Mouse (Mus musculus) limb, embryonic 13.5 days (tissue): ENCODE data around the gene Uspl1. TPM values are rescaled to one million over a fixed set of nuclear protein-coding genes. Genes with fewer than 3 reads are reported as not detected.

Experiments used
- ATAC-seq: fragments of 200-750 bp; cut with Nextera tagmentation; 2 replicates; pipeline ENCODE4 v1.8.0; 2017; ENCODE audit warnings: low read depth, moderate number of reproducible peaks, moderate TSS enrichment; ENCODE audit not compliant: low FRiP score
- H3K27ac ChIP-seq: fragments of 300-500 bp; sonication (generic); 2 replicates; pipeline ENCODE4 v1.5.1; 2015; ENCODE audit warnings: inconsistent platforms, mild to moderate bottlenecking, moderate library complexity
- H3K27me3 ChIP-seq: fragments of 300-500 bp; sonication (generic); 2 replicates; pipeline ENCODE4 v1.6.1; 2015; ENCODE audit warnings: mild to moderate bottlenecking, inconsistent platforms
- H3K36me3 ChIP-seq: fragments of 300-500 bp; sonication (generic); 2 replicates; pipeline ENCODE4 v1.6.1; 2015; ENCODE audit warnings: inconsistent platforms, mild to moderate bottlenecking, moderate library complexity
- H3K4me1 ChIP-seq: fragments of 300-500 bp; sonication (generic); 2 replicates; pipeline ENCODE4 v1.6.1; 2015; ENCODE audit warnings: inconsistent platforms
- H3K4me2 ChIP-seq: fragments of 300-500 bp; sonication (generic); replicated peaks from 2 replicates; pipeline ENCODE4 v1.6.1; 2015; ENCODE audit warnings: inconsistent platforms, mild to moderate bottlenecking, moderate library complexity
- H3K4me3 ChIP-seq: fragments of 300-500 bp; sonication (generic); 2 replicates; pipeline ENCODE4 v1.5.1; 2015; ENCODE audit warnings: moderate library complexity, mild to moderate bottlenecking, inconsistent platforms
- H3K9ac ChIP-seq: fragments of 300-500 bp; sonication (generic); 2 replicates; pipeline ENCODE4 v1.6.1; 2015; ENCODE audit warnings: mild to moderate bottlenecking, inconsistent platforms
- H3K9me3 ChIP-seq: fragments of 300-500 bp; sonication (generic); 2 replicates; pipeline ENCODE4 v1.6.1; 2016; ENCODE audit warnings: inconsistent platforms
- WGBS: fragments of 180-500 bp; shearing (Covaris S2); methylation state at CpG from one replicate; pipeline ENCODE4 v1.1.7; 2015; 5-methylcytosine and 5-hydroxymethylcytosine counted together
- polyA plus RNA-seq: library from polyadenylated mRNA; unstranded; fragments of >200 nt; fragmentation: Nextera tagmentation; extraction: Ambion mirVana; gene quantifications from 2 replicates; pipeline ENCODE4 v1.2.1, GENCODE M21; 2015

Uspl1 gene
- polyA plus RNA-seq, 1 experiment from 2014 or later: 59.5 TPM

DNA sequence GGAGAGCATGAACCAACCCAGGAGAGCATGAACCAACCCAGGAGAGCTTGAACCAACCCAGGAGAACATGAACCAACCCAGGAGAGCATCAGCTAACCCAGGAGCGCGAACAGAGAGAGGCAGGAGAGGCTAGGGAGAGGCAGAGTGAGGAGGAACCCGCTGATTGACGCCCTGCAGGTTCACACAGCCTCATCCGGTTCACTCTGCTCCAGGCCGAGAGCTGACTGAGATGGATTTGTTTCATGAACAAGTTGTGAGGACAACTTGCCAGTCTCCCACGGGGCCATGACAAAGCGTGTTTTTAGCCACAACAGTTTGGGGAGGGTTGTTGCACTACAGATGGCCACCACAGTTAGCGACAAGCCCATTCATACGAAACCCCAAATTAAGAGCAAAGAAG, 11.9 kb upstream of the Uspl1 start:
- 74% methylated on average over 10 of the region's 10 CpGs for WGBS
- Histone ChIP-seq H3K9me3 (no peaks in the 10 kb centered on the region), H3K27ac (no peak overlapping the region), H3K36me3 (no peaks in the 10 kb centered on the region), H3K4me3 (no peak overlapping the region), H3K27me3 (no peaks in the 10 kb centered on the region), H3K4me1 (peaks cover 6% of the 10 kb centered on the region), H3K9ac (no peak overlapping the region), H3K4me2 (no peak overlapping the region)
- ATAC-seq: no peak

DNA sequence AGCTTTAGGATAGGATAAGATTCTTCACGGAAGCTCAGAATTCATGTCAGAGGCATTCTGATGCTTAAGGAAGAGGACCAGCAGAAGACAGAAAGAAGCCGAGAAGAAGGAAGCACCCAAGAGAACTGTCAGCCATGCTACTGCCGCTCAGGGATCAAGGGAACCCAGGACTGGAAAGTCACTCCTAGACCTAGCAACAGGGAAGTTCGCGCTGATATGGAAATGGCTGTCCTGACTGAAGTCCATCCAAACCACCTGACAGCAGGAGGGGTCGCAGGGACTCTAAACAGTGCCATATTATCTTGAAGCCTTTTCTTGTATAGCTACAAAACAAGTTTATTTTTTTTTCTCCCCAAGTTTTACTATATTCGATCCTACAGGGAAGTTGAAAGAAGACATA, 9.6 kb upstream of the Uspl1 start:
- no peaks in the 10 kb centered on the region for H3K36me3 ChIP-seq
- H3K4me2 ChIP-seq: no peak overlapping the region
- no peaks in the 10 kb centered on the region for H3K9me3 ChIP-seq
- H3K27ac ChIP-seq: no peak overlapping the region
- WGBS: 84% methylated on average over 7 of the region's 7 CpGs
- no peak overlapping the region for H3K9ac ChIP-seq
- 0 out of 2 replicates have a peak, but pooled peaks cover 4% of the 10 kb centered on the region for H3K4me1 ChIP-seq
- no peaks in the 10 kb centered on the region for H3K27me3 ChIP-seq
- H3K4me3 ChIP-seq: no peak overlapping the region
- no peak for ATAC-seq

DNA sequence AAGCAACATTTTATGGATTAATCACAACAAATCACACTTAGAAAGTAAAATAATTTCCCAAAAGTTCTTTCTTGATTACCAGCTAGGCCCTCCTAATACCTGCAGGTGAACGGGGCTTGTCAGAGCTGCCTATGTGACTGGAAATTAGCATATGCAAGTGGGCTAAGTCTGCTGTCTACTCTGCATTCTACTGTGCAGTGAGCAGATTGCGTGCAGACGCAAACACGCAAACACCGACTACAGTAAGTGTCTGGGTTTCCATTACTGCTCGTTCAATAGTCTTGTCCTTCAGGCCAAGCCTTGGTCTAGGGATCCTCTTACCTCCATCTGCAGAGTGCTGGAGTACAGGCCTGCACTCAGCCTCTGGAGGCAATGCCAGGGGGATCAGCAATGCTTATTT, 8.4 kb upstream of the Uspl1 start:
- H3K36me3 ChIP-seq: no peaks in the 10 kb centered on the region
- 0 out of 2 replicates have a peak, but pooled peaks cover 4% of the 10 kb centered on the region for H3K4me1 ChIP-seq
- H3K27ac ChIP-seq: no peak overlapping the region
- H3K4me2 ChIP-seq: no peak overlapping the region
- H3K9ac ChIP-seq: no peak overlapping the region
- 90% methylated on average over 6 of the region's 6 CpGs for WGBS
- H3K27me3 ChIP-seq: no peaks in the 10 kb centered on the region
- H3K4me3 ChIP-seq: no peak overlapping the region
- ATAC-seq: no peak
- no peaks in the 10 kb centered on the region for H3K9me3 ChIP-seq

DNA sequence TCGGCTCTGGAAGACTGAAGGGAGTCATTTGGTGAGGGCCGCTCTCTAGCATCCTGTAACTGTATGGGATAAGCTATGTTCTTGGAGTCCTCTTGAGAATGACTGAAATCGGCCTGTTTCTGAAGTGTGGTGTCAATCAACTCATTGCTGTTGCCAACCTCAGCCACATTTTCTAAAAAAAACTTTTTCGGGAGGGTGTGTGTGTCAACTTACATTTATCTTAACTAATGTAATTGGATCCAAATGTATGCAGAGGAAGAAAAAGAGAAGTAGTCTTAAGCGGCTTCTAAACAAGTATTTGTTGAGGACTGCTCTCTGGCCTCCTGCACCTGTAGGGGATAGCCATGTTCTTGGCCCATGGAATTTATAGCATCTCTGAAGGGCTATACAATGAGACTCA, 6.1 kb upstream of the Uspl1 start:
- no peak overlapping the region for H3K9ac ChIP-seq
- H3K36me3 ChIP-seq: no peaks in the 10 kb centered on the region
- H3K4me1 ChIP-seq: peaks cover 3% of the 10 kb centered on the region; the same call in 1 of the 2 replicates
- H3K9me3 ChIP-seq: no peaks in the 10 kb centered on the region
- no peak for ATAC-seq
- H3K27ac ChIP-seq: no peak overlapping the region
- no peak overlapping the region for H3K4me2 ChIP-seq
- WGBS: 70% methylated on average over 5 of the region's 5 CpGs
- no peak overlapping the region for H3K4me3 ChIP-seq
- H3K27me3 ChIP-seq: no peaks in the 10 kb centered on the region

DNA sequence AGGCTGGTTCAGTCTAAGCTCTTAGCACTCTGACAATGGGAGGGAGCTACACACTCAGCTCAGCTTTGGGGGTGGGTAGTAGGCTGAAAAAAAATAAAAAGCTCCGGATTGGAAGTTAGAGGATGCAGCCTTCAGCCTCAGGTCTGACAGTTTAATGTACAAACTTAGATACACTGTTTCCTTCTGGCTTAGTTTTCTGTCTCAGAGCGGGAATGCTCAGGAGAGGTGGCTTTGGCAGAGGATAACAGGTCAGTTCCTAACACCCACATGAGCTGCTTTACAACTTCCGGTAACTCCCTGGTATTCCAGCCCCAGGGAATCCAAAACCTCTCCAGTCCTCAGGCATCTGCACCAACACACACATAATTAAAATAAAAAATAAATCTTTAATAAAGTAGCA, 4.3 kb upstream of the Uspl1 start:
- Histone ChIP-seq H3K27ac (no peak overlapping the region), H3K4me3 (no peak overlapping the region), H3K9me3 (no peaks in the 10 kb centered on the region), H3K27me3 (no peaks in the 10 kb centered on the region), H3K9ac (no peak overlapping the region), H3K4me2 (no peak overlapping the region), H3K36me3 (no peaks in the 10 kb centered on the region), H3K4me1 (peaks cover 3% of the 10 kb centered on the region; the same call in 1 of the 2 replicates)
- WGBS: 63% methylated on average over 3 of the region's 3 CpGs
- ATAC-seq: no peak

DNA sequence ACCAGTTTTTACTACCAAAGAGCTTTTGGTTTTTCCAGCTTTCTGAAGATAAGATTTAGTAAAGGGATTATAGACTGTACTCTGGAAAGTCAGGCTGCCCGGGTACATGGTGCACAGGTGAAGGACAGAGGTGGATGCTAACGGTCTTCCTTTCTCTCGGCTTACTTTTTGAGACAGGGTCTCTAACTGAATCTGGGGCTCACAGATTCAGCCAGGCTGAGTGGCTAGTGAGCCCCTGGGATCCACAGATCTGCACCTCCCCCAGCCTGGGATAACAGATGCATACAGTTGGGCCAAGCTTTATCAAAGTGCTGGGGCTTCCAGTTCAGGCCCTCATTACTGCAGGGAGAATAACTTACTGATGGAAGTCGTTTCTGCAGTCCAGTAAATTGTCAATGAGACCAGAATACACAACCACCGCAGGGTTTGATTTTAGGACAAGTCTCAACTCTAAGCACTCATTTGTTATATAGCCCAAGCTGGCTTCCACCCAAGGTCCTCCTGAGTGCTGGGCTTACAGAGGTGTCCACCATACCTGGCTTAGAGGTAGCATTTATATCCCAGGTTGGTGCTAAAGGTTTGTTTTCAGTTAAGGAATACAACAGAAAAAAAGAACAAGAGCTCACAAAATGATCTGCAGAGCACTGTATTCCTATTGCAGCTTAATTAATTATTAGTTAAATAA, 1.8 kb upstream of the Uspl1 start:
- Histone ChIP-seq H3K9me3 (no peaks in the 10 kb centered on the region), H3K36me3 (no peaks in the 10 kb centered on the region), H3K4me2 (0 out of 2 replicates have a peak overlapping the region, but pooled peaks have one; percentile 11), H3K27me3 (no peaks in the 10 kb centered on the region), H3K27ac (no peak overlapping the region), H3K4me3 (no peak overlapping the region), H3K9ac (peak overlapping the region; percentile 25; the same call in 1 of the 2 replicates), H3K4me1 (peaks cover 21% of the 10 kb centered on the region)
- ATAC-seq: no peak
- 67% methylated on average over 5 of the region's 5 CpGs for WGBS

DNA sequence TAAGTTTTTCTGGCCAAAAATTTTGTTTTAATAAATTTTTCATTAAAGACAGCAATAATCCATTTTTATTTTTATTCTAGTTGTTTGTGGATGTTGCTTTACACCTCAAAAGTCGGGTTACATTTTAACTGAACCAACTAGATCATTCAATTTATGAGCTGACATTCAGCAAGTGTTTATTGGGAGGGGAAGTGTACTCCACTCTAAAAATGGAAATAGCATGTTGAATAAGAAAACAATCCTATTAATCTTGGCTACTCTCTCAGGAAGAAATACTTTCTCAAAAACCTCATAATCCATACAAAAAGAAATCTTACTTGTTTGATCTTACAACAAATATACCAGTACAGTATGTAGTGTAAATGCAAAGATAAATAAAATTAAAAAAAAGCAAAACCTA, 1.0 kb upstream of the Uspl1 start:
- peaks cover 21% of the 10 kb centered on the region for H3K4me1 ChIP-seq
- no peaks in the 10 kb centered on the region for H3K27me3 ChIP-seq
- peak overlapping the region; percentile 95 for H3K27ac ChIP-seq
- no peaks in the 10 kb centered on the region for H3K9me3 ChIP-seq
- H3K9ac ChIP-seq: peak overlapping the region; percentile 83; the same call in 1 of the 2 replicates
- 16% methylated on average over 1 of the region's 1 CpGs for WGBS
- H3K4me2 ChIP-seq: peak overlapping the region; percentile 65
- no peak for ATAC-seq
- H3K4me3 ChIP-seq: peak overlapping the region; percentile 62
- H3K36me3 ChIP-seq: no peaks in the 10 kb centered on the region

DNA sequence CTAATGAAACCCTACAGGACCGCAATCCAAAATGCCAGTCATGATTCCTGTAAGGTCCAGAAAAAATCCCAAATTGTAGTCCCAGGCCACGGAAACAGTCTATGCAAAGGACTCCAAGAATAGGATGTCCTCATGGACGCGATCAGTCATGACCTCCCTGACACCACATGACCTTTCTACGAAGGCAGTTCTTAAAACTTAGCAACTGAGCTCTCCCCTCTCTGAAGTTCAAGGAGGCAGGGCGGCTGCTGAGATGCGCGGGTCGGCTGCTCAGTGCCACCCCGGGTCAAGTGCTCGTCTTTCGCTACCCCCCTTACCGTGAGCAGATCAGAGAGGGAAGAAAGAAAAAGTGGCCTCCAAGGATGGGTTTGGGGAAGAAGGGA, 438 bp upstream of the Uspl1 start:
- Histone ChIP-seq H3K27ac (peak overlapping the region; percentile 95), H3K36me3 (no peaks in the 10 kb centered on the region), H3K4me2 (peak overlapping the region; percentile 65), H3K4me3 (peak overlapping the region; percentile 62), H3K4me1 (peaks cover 21% of the 10 kb centered on the region), H3K27me3 (no peaks in the 10 kb centered on the region), H3K9me3 (no peaks in the 10 kb centered on the region), H3K9ac (peak overlapping the region; percentile 83)
- peak; percentile 49 for ATAC-seq
- 0% methylated on average over 13 of the region's 13 CpGs for WGBS

DNA sequence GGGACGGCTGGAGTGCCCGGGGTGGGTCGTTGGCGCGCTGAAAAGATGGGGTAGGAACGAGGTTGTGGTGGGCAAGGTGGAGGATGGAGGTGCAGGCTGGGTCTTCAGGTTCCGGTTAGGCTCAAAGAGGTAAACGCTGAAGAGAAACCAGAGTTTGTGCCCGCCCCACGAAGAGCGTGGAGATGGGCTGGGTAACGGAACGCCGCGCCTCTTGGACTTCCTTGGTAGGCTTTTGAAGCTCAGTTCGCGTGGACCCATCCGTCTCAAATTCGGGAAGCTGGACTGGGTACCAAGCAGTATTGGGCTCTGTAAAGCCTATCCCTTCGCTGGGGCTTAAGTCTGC, 665 bp downstream of the Uspl1 start:
- Histone ChIP-seq H3K27ac (peak overlapping the region; percentile 85), H3K9ac (peak overlapping the region; percentile 83), H3K36me3 (peaks cover 10% of the 10 kb centered on the region), H3K4me1 (peaks cover 21% of the 10 kb centered on the region), H3K4me3 (peak overlapping the region; percentile 84), H3K9me3 (no peaks in the 10 kb centered on the region), H3K27me3 (no peaks in the 10 kb centered on the region), H3K4me2 (peak overlapping the region; percentile 77)
- under 1% methylated on average over 20 of the region's 20 CpGs for WGBS
- no peak; the same call in 1 of the 2 replicates for ATAC-seq

DNA sequence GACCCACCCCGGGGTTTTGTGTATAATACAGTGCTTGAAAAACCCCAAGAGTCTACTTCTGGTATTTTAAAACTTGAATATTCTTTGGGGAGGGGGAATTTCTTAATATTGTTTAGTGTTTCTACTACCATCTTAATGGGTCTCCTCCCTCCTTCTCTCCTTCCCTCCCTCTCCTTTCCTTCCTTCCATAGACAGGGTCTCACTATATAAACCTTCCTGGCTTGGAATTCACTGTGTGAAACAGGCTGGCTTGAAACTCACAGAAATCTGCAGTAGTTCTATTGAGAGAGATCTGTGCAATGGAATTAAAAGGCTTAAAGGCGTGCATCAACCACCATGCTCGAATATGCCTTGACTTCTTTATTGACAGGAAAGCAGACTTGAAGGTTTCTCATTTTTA, 1.7 kb downstream of the Uspl1 start:
- ATAC-seq: no peak
- peaks cover 20% of the 10 kb centered on the region for H3K36me3 ChIP-seq
- no peaks in the 10 kb centered on the region for H3K9me3 ChIP-seq
- no peaks in the 10 kb centered on the region for H3K27me3 ChIP-seq
- peak overlapping the region; percentile 84 for H3K4me3 ChIP-seq
- H3K4me1 ChIP-seq: peaks cover 21% of the 10 kb centered on the region
- no peak overlapping the region for H3K27ac ChIP-seq
- peak overlapping the region; percentile 77 for H3K4me2 ChIP-seq
- WGBS: 79% methylated on average over 3 of the region's 3 CpGs
- H3K9ac ChIP-seq: peak overlapping the region; percentile 83

DNA sequence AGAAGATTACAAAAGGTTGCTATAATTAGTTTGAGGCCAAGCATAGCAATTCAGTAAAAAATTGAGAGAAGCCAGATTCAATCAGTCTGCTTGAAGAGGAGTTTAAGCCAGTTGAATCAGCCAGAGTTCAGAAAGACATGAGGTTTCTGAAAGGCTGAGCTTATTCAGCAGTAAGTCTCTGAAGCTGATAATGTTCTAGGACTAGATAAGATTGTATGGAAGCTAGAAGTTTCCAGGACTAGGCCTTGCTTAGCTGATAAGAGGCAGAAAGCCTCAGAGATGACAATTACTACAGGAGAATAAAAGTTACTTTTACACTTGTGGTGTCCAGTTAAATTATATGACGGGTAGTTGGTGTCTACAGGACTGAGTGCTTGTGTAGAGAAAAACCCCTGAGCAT, 6.0 kb downstream of the Uspl1 start:
- no peak overlapping the region for H3K4me2 ChIP-seq
- H3K9ac ChIP-seq: no peak overlapping the region
- no peak overlapping the region for H3K4me3 ChIP-seq
- H3K9me3 ChIP-seq: no peaks in the 10 kb centered on the region
- H3K36me3 ChIP-seq: peaks cover 57% of the 10 kb centered on the region
- 80% methylated on average over 1 of the region's 1 CpGs for WGBS
- H3K27me3 ChIP-seq: no peaks in the 10 kb centered on the region
- peaks cover 18% of the 10 kb centered on the region for H3K4me1 ChIP-seq
- H3K27ac ChIP-seq: no peak overlapping the region
- ATAC-seq: no peak

DNA sequence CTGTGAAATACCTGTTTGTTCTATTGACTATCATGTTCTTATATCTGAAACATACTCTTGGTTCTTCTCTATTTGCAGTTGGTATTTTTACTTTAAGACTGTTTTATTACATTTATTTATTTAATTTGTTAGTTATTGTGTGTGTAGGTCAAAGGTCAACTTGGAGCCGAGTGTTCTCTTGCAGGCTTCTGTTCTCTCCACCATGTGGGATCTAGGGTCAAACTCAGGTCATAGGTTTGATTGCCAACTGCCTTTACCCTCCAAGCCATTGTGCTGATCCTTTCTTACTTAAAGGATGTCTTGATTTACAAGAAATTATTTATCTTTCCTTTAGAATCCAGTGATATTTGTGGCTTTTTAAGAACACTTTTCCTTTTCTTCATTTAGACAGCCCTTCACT, 12.5 kb downstream of the Uspl1 start:
- no peak for ATAC-seq
- no peak overlapping the region for H3K4me3 ChIP-seq
- no peaks in the 10 kb centered on the region for H3K9me3 ChIP-seq
- H3K4me2 ChIP-seq: 0 out of 2 replicates have a peak overlapping the region, but pooled peaks have one; percentile 11
- no peak overlapping the region for H3K9ac ChIP-seq
- peaks cover 67% of the 10 kb centered on the region for H3K36me3 ChIP-seq
- H3K27me3 ChIP-seq: no peaks in the 10 kb centered on the region
- peaks cover 12% of the 10 kb centered on the region for H3K4me1 ChIP-seq
- 8% methylated on average over 1 of the region's 1 CpGs for WGBS
- no peak overlapping the region for H3K27ac ChIP-seq

DNA sequence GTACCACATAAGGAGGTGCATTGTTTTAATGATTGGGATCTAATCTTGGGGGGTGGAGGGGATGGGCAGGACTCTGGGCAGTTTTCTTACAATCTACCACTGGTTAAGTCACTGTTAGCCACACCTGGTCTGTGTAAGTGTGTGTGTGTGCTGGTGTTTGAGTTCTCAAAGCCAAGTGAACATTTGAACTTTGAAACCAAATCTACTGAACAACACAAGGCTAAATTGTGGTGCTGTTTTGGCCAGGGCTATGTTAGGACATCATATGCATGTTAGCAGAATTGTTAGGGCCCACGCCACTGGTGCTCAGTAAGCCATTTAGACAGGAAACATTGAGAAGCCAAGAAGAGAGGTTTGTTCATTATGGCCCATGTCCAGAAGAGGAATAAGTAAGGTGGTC, 14.6 kb downstream of the Uspl1 start:
- WGBS: 91% methylated on average over 1 of the region's 1 CpGs
- no peak overlapping the region for H3K4me3 ChIP-seq
- no peaks in the 10 kb centered on the region for H3K9me3 ChIP-seq
- peaks cover 74% of the 10 kb centered on the region for H3K36me3 ChIP-seq
- H3K4me1 ChIP-seq: peaks cover 12% of the 10 kb centered on the region
- no peak overlapping the region for H3K4me2 ChIP-seq
- ATAC-seq: no peak
- H3K27ac ChIP-seq: no peak overlapping the region
- no peak overlapping the region for H3K9ac ChIP-seq
- no peaks in the 10 kb centered on the region for H3K27me3 ChIP-seq
